Mouse (Mus musculus): Measurements from ENCODE around the gene Arpc3. TPM values are rescaled to one million over a fixed set of nuclear protein-coding genes. Genes with fewer than 3 reads are reported as not detected.

Arpc3 gene
- polyA plus RNA-seq, 1 experiment from 2014 or later, result 64.5 TPM

DNA sequence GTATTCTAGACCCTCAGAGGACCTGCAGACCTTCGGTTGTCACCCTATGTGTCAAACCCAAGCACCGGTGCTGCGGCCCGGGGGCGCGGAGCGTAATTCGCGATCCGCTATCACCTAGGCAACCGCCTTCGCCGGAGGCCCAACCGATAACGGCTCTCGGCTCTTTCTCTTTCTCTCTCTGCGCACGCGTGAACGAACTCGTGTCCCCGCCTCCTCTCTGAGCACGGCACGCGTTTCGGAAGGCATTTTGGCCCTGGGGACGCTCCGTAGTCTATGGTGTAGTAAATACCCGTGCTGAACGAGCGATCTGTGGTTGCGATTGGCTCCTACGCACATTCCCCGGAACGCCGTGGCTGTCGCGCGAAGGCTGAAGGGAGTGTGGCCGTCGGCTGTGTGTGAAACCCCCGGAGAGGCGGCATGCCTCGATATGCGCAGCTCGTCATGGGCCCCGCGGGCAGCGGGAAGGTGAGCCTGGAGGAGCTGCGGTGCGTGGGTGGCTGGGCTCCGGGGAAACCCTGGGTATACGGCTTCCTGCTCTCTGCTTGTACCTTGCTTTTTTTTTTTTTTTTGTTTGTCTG is 19.4 kb upstream of the Arpc3 start, which contains the start of gene Fam216a:
TSS of gene Fam216a (minus strand) at position 173 of the 578 bp plus-strand sequence.
- H3K36me3 ChIP-seq (ENCODE audit: control insufficient read depth, insufficient read depth, low read length), result peaks cover 4% of the 10 kb centered on the region
- under 1% methylated on average over 53 of the region's 53 CpGs for WGBS

DNA sequence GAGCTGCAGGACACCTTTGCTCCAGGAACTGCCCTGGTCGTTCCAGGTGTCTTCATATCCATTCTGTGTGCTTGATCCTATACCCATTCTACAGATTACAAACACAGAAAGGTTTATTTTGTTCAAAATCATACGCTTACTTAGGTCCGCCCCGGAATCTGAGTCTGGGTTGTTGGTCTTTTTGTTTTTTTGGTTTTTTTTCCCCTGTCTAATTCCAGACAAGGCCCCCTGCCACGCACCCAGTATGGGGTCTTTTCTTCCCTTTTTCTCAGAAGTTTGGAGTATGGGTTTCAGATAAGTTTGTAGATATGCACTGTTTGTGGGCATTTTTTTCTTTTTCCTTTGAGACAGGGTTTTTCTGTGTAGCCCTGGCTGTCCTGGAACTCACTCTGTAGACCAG is 18.8 kb upstream of the Arpc3 start:
- Histone ChIP-seq H3K9ac (ENCODE audit: low read length) (peak overlapping the region; percentile 76), H3K9me3 (ENCODE audit: control insufficient read depth, low read length) (no peaks in the 10 kb centered on the region), H3K27me3 (ENCODE audit: control insufficient read depth, insufficient read depth, low read length) (no peaks in the 10 kb centered on the region), H3K4me2 (ENCODE audit: low read depth, low read length, severe bottlenecking) (peak overlapping the region; percentile 62), H3K36me3 (ENCODE audit: control insufficient read depth, insufficient read depth, low read length) (peaks cover 4% of the 10 kb centered on the region), H3K4me3 (ENCODE audit: low read depth, low read length) (peak overlapping the region; percentile 74), H3K27ac (ENCODE audit: low read depth, low read length) (peak overlapping the region; percentile 73), H3K4me1 (replicated peaks; ENCODE audit: control insufficient read depth, insufficient read depth, low read length) (no peaks in the 10 kb centered on the region; the same call in 1 of the 2 replicates)
- ATAC-seq (replicated peaks; ENCODE audit: low FRiP score), result no peak; the same call in 1 of the 2 replicates
- 7% methylated on average over 5 of the region's 5 CpGs for WGBS
- no peak for DNase-seq (ENCODE audit: low spot score)

More for the DNA sequence above, 19.4 kb upstream of the Arpc3 start, which contains the start of gene Fam216a:
- Histone ChIP-seq H3K9me3 (ENCODE audit: control insufficient read depth, low read length) (no peaks in the 10 kb centered on the region), H3K4me2 (ENCODE audit: low read depth, low read length, severe bottlenecking) (peak within 1 kb of the TSS; percentile 71), H3K4me1 (replicated peaks; ENCODE audit: control insufficient read depth, insufficient read depth, low read length) (no peaks in the 10 kb centered on the region; the same call in 1 of the 2 replicates), H3K4me3 (ENCODE audit: low read depth, low read length) (peak within 1 kb of the TSS; percentile 74), H3K27ac (ENCODE audit: low read depth, low read length) (peak within 1 kb of the TSS; percentile 96), H3K27me3 (ENCODE audit: control insufficient read depth, insufficient read depth, low read length) (no peaks in the 10 kb centered on the region), H3K9ac (ENCODE audit: low read length) (peak within 1 kb of the TSS; percentile 81)
- peak; percentile 91 for ATAC-seq (replicated peaks; ENCODE audit: low FRiP score)
- peak; percentile 99 for DNase-seq (ENCODE audit: low spot score)

GRCm38 (mm10) chr5:122377101-122377833 is 14.4 kb upstream of the Arpc3 start:
- H3K27me3 ChIP-seq (ENCODE audit: control insufficient read depth, insufficient read depth, low read length), result no peaks in the 10 kb centered on the region
- 92% methylated on average over 4 of the region's 4 CpGs for WGBS
- H3K4me3 ChIP-seq (ENCODE audit: low read depth, low read length), result no peak overlapping the region
- peaks cover 3% of the 10 kb centered on the region; the same call in 1 of the 2 replicates for H3K36me3 ChIP-seq (ENCODE audit: control insufficient read depth, insufficient read depth, low read length)
- H3K9me3 ChIP-seq (ENCODE audit: control insufficient read depth, low read length), result no peaks in the 10 kb centered on the region
- no peaks in the 10 kb centered on the region; the same call in 1 of the 2 replicates for H3K4me1 ChIP-seq (replicated peaks; ENCODE audit: control insufficient read depth, insufficient read depth, low read length)
- no peak overlapping the region for H3K27ac ChIP-seq (ENCODE audit: low read depth, low read length)
- H3K4me2 ChIP-seq (ENCODE audit: low read depth, low read length, severe bottlenecking), result no peak overlapping the region
- ATAC-seq (replicated peaks; ENCODE audit: low FRiP score) (no peak), DNase-seq (ENCODE audit: low spot score) (no peak)
- no peak overlapping the region for H3K9ac ChIP-seq (ENCODE audit: low read length)

- H3K4me2 ChIP-seq (ENCODE audit: low read depth, low read length, severe bottlenecking), result no peak overlapping the region
- DNase-seq (ENCODE audit: low spot score), result peak; percentile 46
- H3K27me3 ChIP-seq (ENCODE audit: control insufficient read depth, insufficient read depth, low read length), result no peaks in the 10 kb centered on the region
- no peak for ATAC-seq (replicated peaks; ENCODE audit: low FRiP score)
- H3K36me3 ChIP-seq (ENCODE audit: control insufficient read depth, insufficient read depth, low read length), result peaks cover 3% of the 10 kb centered on the region; the same call in 1 of the 2 replicates
- H3K4me3 ChIP-seq (ENCODE audit: low read depth, low read length), result no peak overlapping the region
- no peaks in the 10 kb centered on the region for H3K9me3 ChIP-seq (ENCODE audit: control insufficient read depth, low read length)
- no peaks in the 10 kb centered on the region; the same call in 1 of the 2 replicates for H3K4me1 ChIP-seq (replicated peaks; ENCODE audit: control insufficient read depth, insufficient read depth, low read length)
- no peak overlapping the region for H3K27ac ChIP-seq (ENCODE audit: low read depth, low read length)
- H3K9ac ChIP-seq (ENCODE audit: low read length), result no peak overlapping the region
- 97% methylated on average over 12 of the region's 12 CpGs for WGBS
These were observed 13.5 kb upstream of the Arpc3 start for GRCm38 (mm10) chr5:122378171-122378570.

DNA sequence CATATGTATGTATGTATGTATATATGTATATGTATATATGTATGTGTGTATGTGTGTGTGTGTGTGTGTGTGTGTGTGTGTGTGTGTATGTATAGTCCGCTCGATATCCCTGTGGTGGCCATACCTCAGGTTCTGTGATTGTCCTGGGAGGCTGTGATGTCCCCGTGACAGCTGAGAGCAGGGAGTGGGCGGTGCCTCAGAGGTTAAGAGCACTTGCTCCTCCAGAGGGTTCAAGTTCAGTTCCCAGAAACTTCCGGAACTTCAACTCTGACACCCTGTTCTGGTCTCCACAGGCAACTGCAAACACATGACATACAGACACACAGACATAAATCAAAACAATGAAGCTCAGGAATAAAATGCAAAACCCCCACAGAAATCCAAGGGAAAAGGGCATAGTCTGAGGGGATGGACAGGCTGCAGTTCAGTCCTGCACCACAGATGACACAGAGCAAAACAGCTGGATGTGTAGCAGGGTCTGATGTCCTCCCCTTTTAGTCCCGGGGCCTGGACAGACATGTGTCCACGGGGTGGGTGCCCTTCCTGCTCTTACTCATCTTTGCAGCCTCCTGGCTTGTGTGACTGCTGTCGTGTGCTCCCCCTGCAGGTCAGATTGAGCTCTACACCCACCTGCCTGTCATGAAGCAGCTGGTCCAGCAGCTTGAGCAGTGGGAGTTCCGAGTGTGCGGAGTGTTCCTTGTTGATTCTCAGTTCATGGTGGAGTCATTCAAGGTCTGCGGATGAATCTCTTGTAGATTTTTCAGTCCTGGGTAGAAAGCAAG is 12.1 kb upstream of the Arpc3 start:
- Histone ChIP-seq H3K4me2 (ENCODE audit: low read depth, low read length, severe bottlenecking) (no peak overlapping the region), H3K36me3 (ENCODE audit: control insufficient read depth, insufficient read depth, low read length) (peaks cover 3% of the 10 kb centered on the region; the same call in 1 of the 2 replicates), H3K4me3 (ENCODE audit: low read depth, low read length) (no peak overlapping the region), H3K27ac (ENCODE audit: low read depth, low read length) (no peak overlapping the region), H3K27me3 (ENCODE audit: control insufficient read depth, insufficient read depth, low read length) (no peaks in the 10 kb centered on the region), H3K9ac (ENCODE audit: low read length) (no peak overlapping the region), H3K4me1 (replicated peaks; ENCODE audit: control insufficient read depth, insufficient read depth, low read length) (no peaks in the 10 kb centered on the region), H3K9me3 (ENCODE audit: control insufficient read depth, low read length) (no peaks in the 10 kb centered on the region)
- peak; percentile 85 for DNase-seq (ENCODE audit: low spot score)
- WGBS, result 62% methylated on average over 11 of the region's 11 CpGs
- 0 out of 2 replicates have a peak, but pooled peaks have one; percentile 27 for ATAC-seq (replicated peaks; ENCODE audit: low FRiP score)

DNA sequence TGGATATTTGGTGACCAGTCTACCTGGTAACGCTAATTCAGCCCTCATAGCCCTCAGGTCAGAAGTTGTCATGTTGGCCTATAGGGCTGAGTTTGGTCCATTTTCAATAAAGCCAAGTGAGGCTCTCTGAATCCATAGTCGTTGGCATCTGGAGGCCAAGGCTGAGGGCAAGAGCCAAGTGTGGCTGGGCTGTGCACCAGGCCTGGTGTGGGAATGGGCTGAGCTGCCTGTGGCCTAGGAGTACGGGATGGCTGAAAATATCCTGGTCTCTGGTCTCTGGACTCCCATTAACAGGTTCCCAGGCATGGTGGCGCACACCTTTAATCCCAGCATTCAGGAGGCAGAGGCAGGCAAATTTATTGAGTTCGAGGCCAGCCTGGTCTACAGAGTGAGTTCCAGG is 1.7 kb upstream of the Arpc3 start:
- no peak overlapping the region for H3K4me3 ChIP-seq (ENCODE audit: low read depth, low read length)

GRCm38 (mm10) chr5:122390671-122391070 is 1.0 kb upstream of the Arpc3 start:
- Histone ChIP-seq H3K27ac (ENCODE audit: low read depth, low read length) (no peak overlapping the region), H3K36me3 (ENCODE audit: control insufficient read depth, insufficient read depth, low read length) (no peaks in the 10 kb centered on the region), H3K9ac (ENCODE audit: low read length) (no peak overlapping the region), H3K27me3 (ENCODE audit: control insufficient read depth, insufficient read depth, low read length) (no peaks in the 10 kb centered on the region), H3K9me3 (ENCODE audit: control insufficient read depth, low read length) (no peaks in the 10 kb centered on the region), H3K4me3 (ENCODE audit: low read depth, low read length) (no peak overlapping the region), H3K4me1 (replicated peaks; ENCODE audit: control insufficient read depth, insufficient read depth, low read length) (0 out of 2 replicates have a peak, but pooled peaks cover 3% of the 10 kb centered on the region), H3K4me2 (ENCODE audit: low read depth, low read length, severe bottlenecking) (no peak overlapping the region)
- ATAC-seq (replicated peaks; ENCODE audit: low FRiP score) (no peak), DNase-seq (ENCODE audit: low spot score) (no peak)

More for the DNA sequence above, 1.7 kb upstream of the Arpc3 start:
- Histone ChIP-seq H3K4me1 (replicated peaks; ENCODE audit: control insufficient read depth, insufficient read depth, low read length) (0 out of 2 replicates have a peak, but pooled peaks cover 3% of the 10 kb centered on the region), H3K4me2 (ENCODE audit: low read depth, low read length, severe bottlenecking) (no peak overlapping the region), H3K27me3 (ENCODE audit: control insufficient read depth, insufficient read depth, low read length) (no peaks in the 10 kb centered on the region), H3K9ac (ENCODE audit: low read length) (no peak overlapping the region), H3K27ac (ENCODE audit: low read depth, low read length) (no peak overlapping the region), H3K36me3 (ENCODE audit: control insufficient read depth, insufficient read depth, low read length) (no peaks in the 10 kb centered on the region), H3K9me3 (ENCODE audit: control insufficient read depth, low read length) (no peaks in the 10 kb centered on the region)
- 93% methylated on average over 5 of the region's 5 CpGs for WGBS
- no peak for ATAC-seq (replicated peaks; ENCODE audit: low FRiP score)
- DNase-seq (ENCODE audit: low spot score), result no peak

GRCm38 (mm10) chr5:122391178-122391785 is 396 bp upstream of the Arpc3 start:
- DNase-seq (ENCODE audit: low spot score) (no peak), ATAC-seq (replicated peaks; ENCODE audit: low FRiP score) (peak; percentile 5; the same call in 1 of the 2 replicates)
- Histone ChIP-seq H3K9me3 (ENCODE audit: control insufficient read depth, low read length) (no peaks in the 10 kb centered on the region), H3K4me2 (ENCODE audit: low read depth, low read length, severe bottlenecking) (peak overlapping the region; percentile 16; the same call in 1 of the 2 replicates), H3K36me3 (ENCODE audit: control insufficient read depth, insufficient read depth, low read length) (no peaks in the 10 kb centered on the region), H3K27me3 (ENCODE audit: control insufficient read depth, insufficient read depth, low read length) (no peaks in the 10 kb centered on the region), H3K4me3 (ENCODE audit: low read depth, low read length) (peak overlapping the region; percentile 88; the same call in 1 of the 2 replicates), H3K27ac (ENCODE audit: low read depth, low read length) (no peak overlapping the region), H3K4me1 (replicated peaks; ENCODE audit: control insufficient read depth, insufficient read depth, low read length) (0 out of 2 replicates have a peak, but pooled peaks cover 3% of the 10 kb centered on the region), H3K9ac (ENCODE audit: low read length) (no peak overlapping the region; the same call in 1 of the 2 replicates)
- WGBS, result 55% methylated on average over 15 of the region's 16 CpGs

All from forebrain, embryonic 11.5 days (tissue).